Mouse (Mus musculus) limb, embryonic 14.5 days (tissue): ENCODE measurements around the gene Snrpa. TPM values are rescaled to one million over a fixed set of nuclear protein-coding genes. Genes with fewer than 3 reads are reported as not detected.
A peak's percentile ranks its signal among the peaks of the same experiment; 100 is the strongest.

Source experiments
- ATAC-seq: fragments of 200-750 bp; cut with Nextera tagmentation; 2 replicates; pipeline ENCODE4 v1.8.0; 2017; ENCODE audit warnings: low read depth, moderate number of reproducible peaks, moderate TSS enrichment; ENCODE audit not compliant: low FRiP score
- DNase-seq: peaks from one replicate; pipeline ENCODE4 v3.0.0-alpha.2; 2015; ENCODE audit warnings: low spot score
- H3K27ac ChIP-seq: fragments of 300-500 bp; sonication (generic); replicated peaks from 2 replicates; pipeline ENCODE4 v1.5.1; 2014; ENCODE audit warnings: low read depth, mild to moderate bottlenecking, low read length, moderate library complexity, mixed read lengths
- H3K27me3 ChIP-seq: fragments of 300-500 bp; sonication (generic); 2 replicates; pipeline ENCODE4 v1.6.1; 2014; ENCODE audit warnings: low read length, mixed read lengths; ENCODE audit not compliant: control insufficient read depth, insufficient read depth
- H3K36me3 ChIP-seq: fragments of 300-500 bp; sonication (generic); 2 replicates; pipeline ENCODE4 v1.6.1; 2014; ENCODE audit warnings: mild to moderate bottlenecking, low read length, moderate library complexity, mixed read lengths; ENCODE audit not compliant: control insufficient read depth, insufficient read depth
- H3K4me1 ChIP-seq: fragments of 300-500 bp; sonication (generic); 2 replicates; pipeline ENCODE4 v1.6.1; 2014; ENCODE audit warnings: antibody characterized with exemption, low read length, mixed read lengths; ENCODE audit not compliant: control insufficient read depth, insufficient read depth
- H3K4me2 ChIP-seq: fragments of 300-500 bp; sonication (generic); replicated peaks from 2 replicates; pipeline ENCODE4 v1.6.1; 2014; ENCODE audit warnings: low read depth, mild to moderate bottlenecking, low read length, moderate library complexity; ENCODE audit not compliant: severe bottlenecking
- H3K4me3 ChIP-seq: fragments of 300-500 bp; sonication (generic); replicated peaks from 2 replicates; pipeline ENCODE4 v1.5.1; 2014; ENCODE audit warnings: low read length
- H3K9ac ChIP-seq: fragments of 300-500 bp; sonication (generic); 2 replicates; pipeline ENCODE4 v1.6.1; 2014; ENCODE audit warnings: mild to moderate bottlenecking, low read depth, low read length, moderate library complexity; ENCODE audit not compliant: severe bottlenecking
- H3K9me3 ChIP-seq: fragments of 300-500 bp; sonication (generic); 2 replicates; pipeline ENCODE4 v1.6.1; 2016; ENCODE audit warnings: low read length; ENCODE audit not compliant: control insufficient read depth
- POLR2A ChIP-seq: fragments of 200-500 bp; IDR thresholded peaks from 2 replicates; pipeline ENCODE4 v1.8.0; 2012; ENCODE audit warnings: inconsistent platforms, mild to moderate bottlenecking, moderate library complexity, borderline replicate concordance; ENCODE audit not compliant: insufficient read depth, insufficient read length; ENCODE audit errors: extremely low read depth
- WGBS: fragments of 180-500 bp; shearing (Covaris S2); extraction: QIAGEN DNeasy Blood & Tissue Kit; methylation state at CpG from one replicate; pipeline ENCODE4 v1.1.7; 2014; 5-methylcytosine and 5-hydroxymethylcytosine counted together
- polyA plus RNA-seq, 2 experiments: library from polyadenylated mRNA; depleted of rRNA in 1 of 2; stranded (reverse) in 1 of 2; unstranded in 1 of 2; fragments of >200 nt; fragmentation: Nextera tagmentation in 1 of 2; extraction: Ambion mirVana in 1 of 2; gene quantifications; 2 replicates each; pipeline versions ENCODE4 v1.2.1 to v1.2.3; 2012 to 2014

Snrpa gene
- polyA plus RNA-seq, 2 experiments = 250 to 386 TPM

DNA sequence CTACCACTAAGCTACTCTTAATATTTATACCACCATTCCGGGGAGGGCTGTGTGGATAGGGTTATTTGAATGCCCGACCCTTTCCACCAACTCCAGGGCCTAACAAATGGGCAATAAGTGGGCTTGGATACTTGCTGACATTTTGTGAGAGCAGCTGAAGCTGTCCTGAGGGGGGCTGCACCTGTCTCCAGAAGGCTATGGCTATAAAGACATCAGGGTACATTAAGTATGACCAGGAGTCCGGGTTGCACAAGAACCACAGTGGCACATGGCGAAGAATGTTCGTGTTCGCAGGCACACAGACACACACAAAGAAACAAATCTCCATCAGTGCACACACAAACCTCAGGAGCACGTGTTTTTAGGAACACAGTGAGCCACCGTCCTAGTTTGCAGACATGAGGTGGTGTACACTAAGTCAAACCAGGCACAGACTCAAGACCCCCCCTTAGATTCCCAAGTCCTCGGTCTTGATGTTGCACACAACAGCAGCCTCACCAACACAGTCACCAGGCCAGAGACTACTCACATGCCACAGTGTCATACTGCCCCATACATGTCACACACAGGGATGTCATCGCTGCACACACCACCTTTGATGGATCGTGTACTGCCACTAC, 28.5 kb downstream of the Snrpa start:
- H3K4me3 ChIP-seq = peak overlapping the region; percentile 66
- peak overlapping the region; percentile 86; the same call in 1 of the 2 replicates for H3K9ac ChIP-seq
- ATAC-seq (no peak), DNase-seq (no peak)
- peak overlapping the region; percentile 92 for H3K27ac ChIP-seq
- H3K36me3 ChIP-seq = peaks cover 58% of the 10 kb centered on the region
- no peaks in the 10 kb centered on the region for H3K9me3 ChIP-seq
- peak overlapping the region; percentile 72 for H3K4me2 ChIP-seq
- no peaks in the 10 kb centered on the region for H3K27me3 ChIP-seq
- no peak for TF ChIP-seq POLR2A
- H3K4me1 ChIP-seq = peaks cover 29% of the 10 kb centered on the region
- 76% methylated on average over 11 of the region's 11 CpGs for WGBS

DNA sequence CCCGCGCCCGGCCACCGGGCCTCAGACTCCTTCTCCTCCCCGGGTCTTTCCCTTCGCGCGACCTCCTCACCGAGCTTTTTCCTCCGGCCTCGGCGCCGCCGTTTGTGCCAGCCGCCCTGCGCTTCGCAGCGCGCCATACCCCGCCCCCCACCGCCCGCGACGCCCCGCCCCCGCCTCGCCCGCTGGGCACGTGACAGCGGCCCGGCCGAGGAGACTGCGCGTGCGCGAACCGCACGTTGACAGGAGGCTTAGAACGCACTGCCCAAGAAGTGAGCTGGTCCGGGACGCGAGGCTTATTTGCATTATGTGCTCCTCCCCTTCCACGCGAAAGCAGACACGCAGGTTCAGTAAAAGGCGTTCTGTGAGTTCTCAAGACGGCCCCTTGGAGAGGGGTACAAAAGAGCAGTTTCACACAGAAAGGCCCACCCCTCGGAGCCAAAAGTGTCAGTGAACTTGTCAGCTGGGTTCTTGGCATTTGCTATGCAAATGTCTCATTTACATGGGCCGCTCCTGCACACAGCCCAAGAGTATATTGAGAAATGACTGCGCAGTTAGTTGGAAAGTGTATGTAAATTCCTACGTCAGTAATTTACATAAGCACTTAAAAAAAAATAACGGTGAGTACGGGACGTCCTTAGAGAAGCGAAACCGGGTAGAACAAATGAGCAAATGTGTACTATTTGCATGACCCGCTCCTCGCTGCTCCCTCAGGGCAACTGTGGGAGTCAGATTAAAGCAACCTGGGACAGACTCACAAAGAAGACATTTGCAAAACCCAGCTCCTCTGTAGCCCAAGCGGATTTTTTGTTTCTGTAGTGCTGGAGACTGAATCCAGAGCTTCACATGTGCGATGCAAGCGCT, 29.2 kb downstream of the Snrpa start, which contains the start of gene Egln2:
Gene Egln2, minus strand, starts transcription at position 189 of the 861 bp plus-strand sequence.
- no peak for TF ChIP-seq POLR2A
- Histone ChIP-seq H3K9me3 (no peaks in the 10 kb centered on the region), H3K27me3 (no peaks in the 10 kb centered on the region), H3K4me1 (peaks cover 29% of the 10 kb centered on the region), H3K27ac (peak within 1 kb of the TSS; percentile 92), H3K9ac (peak within 1 kb of the TSS; percentile 86), H3K4me2 (peak within 1 kb of the TSS; percentile 72), H3K36me3 (peaks cover 58% of the 10 kb centered on the region), H3K4me3 (peak within 1 kb of the TSS; percentile 66)
- WGBS = 1% methylated on average over 44 of the region's 61 CpGs
- peak; percentile 90 for DNase-seq
- ATAC-seq = peak; percentile 89

DNA sequence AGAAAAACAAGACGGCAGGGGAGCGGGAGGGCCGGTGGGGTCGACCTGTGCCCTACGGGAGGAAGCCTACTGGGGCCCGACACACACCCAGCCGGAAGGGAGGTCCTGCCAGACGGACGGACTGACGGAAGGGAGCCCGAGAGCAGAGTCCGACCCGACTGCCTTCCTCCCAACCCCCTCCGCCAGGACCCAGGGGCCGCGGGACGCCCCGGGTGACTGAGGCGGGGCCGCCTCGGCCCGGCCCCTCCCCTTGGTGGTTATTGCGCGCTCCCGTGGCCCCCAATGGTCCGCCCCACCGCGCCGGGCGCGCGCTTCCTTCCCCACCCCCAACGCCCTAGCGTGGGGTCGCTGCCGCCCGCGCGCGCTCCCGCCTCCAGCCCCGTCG, 29.9 kb downstream of the Snrpa start:
- DNase-seq (peak; percentile 87), ATAC-seq (peak; percentile 84)
- Histone ChIP-seq H3K9me3 (no peaks in the 10 kb centered on the region), H3K4me1 (peaks cover 29% of the 10 kb centered on the region), H3K27me3 (no peaks in the 10 kb centered on the region), H3K27ac (peak overlapping the region; percentile 92), H3K36me3 (peaks cover 54% of the 10 kb centered on the region), H3K9ac (peak overlapping the region; percentile 86), H3K4me3 (peak overlapping the region; percentile 66), H3K4me2 (peak overlapping the region; percentile 72)
- WGBS = 1% methylated on average over 27 of the region's 43 CpGs
- no peak for TF ChIP-seq POLR2A

DNA sequence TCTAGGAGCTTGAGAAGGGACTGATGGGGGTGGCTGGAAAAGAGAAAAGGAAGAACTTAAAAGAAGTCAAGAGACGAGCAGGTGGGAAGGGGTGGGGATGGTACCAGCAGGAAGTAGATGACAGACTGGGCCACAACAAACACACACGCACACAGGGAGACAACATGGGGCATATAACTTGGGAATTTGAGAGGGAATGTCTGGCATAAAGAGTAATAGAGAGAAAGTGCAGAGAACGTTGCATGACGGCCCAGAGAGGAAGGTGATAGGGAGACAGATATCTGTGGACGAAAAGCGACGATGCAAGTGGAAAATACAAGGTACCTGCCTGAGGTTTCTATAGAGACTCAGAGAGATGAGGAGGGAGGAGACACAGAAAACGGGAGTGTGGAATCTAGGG, 30.4 kb downstream of the Snrpa start:
- Histone ChIP-seq H3K4me2 (peak overlapping the region; percentile 72), H3K36me3 (peaks cover 54% of the 10 kb centered on the region), H3K9ac (peak overlapping the region; percentile 86), H3K27ac (peak overlapping the region; percentile 92), H3K27me3 (no peaks in the 10 kb centered on the region), H3K4me1 (peaks cover 29% of the 10 kb centered on the region), H3K9me3 (no peaks in the 10 kb centered on the region), H3K4me3 (peak overlapping the region; percentile 66)
- no peak for TF ChIP-seq POLR2A
- WGBS = 4% methylated on average over 8 of the region's 8 CpGs
- ATAC-seq (no peak), DNase-seq (no peak)

DNA sequence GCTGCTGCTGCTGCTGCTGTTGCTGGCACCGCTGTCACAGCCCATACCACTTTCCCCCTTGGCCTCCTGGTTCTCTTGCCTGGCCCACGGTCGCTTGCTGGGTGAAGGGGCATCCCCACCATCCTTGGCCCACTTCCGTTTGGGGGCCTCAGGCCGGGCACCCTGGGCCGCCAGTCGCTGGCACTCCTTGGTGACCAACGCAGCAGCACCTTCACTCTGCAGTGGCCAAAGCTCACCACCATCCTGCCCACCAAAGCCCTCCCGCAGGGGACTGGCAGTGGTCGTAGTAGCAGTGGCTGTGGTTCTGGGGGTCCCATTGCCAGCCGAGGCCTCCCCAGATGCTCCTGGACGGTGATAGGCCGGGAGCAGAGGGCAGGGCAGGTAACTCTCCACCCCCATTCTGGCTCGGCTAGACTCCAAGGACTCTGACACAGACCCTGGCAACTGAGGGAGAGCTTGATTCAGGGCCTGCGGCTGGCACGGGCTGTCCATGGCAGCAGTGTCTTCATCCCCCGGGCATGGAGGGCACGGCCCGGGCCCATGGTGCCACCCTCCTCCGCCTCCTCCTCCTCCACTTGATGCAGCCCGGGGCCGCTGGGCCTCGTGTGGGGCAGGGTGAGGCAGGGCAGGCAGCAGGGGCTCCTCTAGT, 30.9 kb downstream of the Snrpa start:
- Histone ChIP-seq H3K4me2 (peak overlapping the region; percentile 72), H3K9me3 (no peaks in the 10 kb centered on the region), H3K36me3 (peaks cover 52% of the 10 kb centered on the region), H3K4me3 (peak overlapping the region; percentile 66), H3K27me3 (no peaks in the 10 kb centered on the region), H3K27ac (no peak overlapping the region), H3K9ac (peak overlapping the region; percentile 86), H3K4me1 (peaks cover 29% of the 10 kb centered on the region)
- no peak for DNase-seq
- no peak for TF ChIP-seq POLR2A
- no peak for ATAC-seq
- WGBS = 74% methylated on average over 23 of the region's 23 CpGs
